Mouse (Mus musculus): ENCODE results near the gene Dusp13. TPM values are rescaled to one million over a fixed set of nuclear protein-coding genes. Genes with fewer than 3 reads are reported as not detected.
A peak's percentile ranks its signal among the peaks of the same experiment; 100 is the strongest.

Gene Dusp13
- polyA plus RNA-seq, 1 experiment from 2014 or later = not detected

GRCm38 (mm10) chr14:21745149-21745548 is 5.8 kb downstream of the Dusp13 start:
- Histone ChIP-seq H3K9ac (replicated peaks) (no peak overlapping the region), H3K27me3 (peaks cover 9% of the 10 kb centered on the region; the same call in 1 of the 2 replicates), H3K36me3 (no peaks in the 10 kb centered on the region), H3K4me2 (replicated peaks) (no peak overlapping the region), H3K9me3 (no peaks in the 10 kb centered on the region), H3K4me1 (replicated peaks) (0 out of 2 replicates have a peak, but pooled peaks cover 2% of the 10 kb centered on the region), H3K4me3 (replicated peaks) (no peak overlapping the region), H3K27ac (no peak overlapping the region)
- 89% methylated on average over 5 of the region's 5 CpGs for WGBS
- no peak for ATAC-seq

DNA sequence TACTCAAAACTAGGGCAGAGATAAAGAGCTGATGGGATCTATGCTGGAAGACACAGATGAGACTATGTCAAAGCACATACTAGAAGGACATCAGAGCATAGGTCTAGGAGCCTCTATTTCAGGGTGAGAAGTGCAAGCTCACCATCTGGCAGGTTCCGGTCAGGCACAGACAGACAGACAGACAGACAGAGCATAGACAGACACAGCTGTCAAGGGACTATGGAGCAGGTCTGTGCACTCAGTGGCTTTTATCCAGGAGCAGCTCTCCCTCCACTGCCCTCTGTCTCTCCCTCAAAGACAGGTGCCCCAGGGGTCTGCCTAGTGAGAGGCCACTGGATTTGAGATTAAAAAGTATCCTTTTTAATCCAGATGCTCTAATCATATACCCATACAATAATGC is 6.8 kb downstream of the Dusp13 start:
- H3K9me3 ChIP-seq = no peaks in the 10 kb centered on the region
- no peaks in the 10 kb centered on the region for H3K36me3 ChIP-seq
- H3K4me1 ChIP-seq (replicated peaks) = no peaks in the 10 kb centered on the region
- no peak overlapping the region for H3K4me3 ChIP-seq (replicated peaks)
- H3K9ac ChIP-seq (replicated peaks) = no peak overlapping the region
- no peak for ATAC-seq
- H3K27me3 ChIP-seq = peaks cover 9% of the 10 kb centered on the region; the same call in 1 of the 2 replicates
- WGBS = 86% methylated on average over 1 of the region's 1 CpGs
- no peak overlapping the region for H3K27ac ChIP-seq
- H3K4me2 ChIP-seq (replicated peaks) = no peak overlapping the region

DNA sequence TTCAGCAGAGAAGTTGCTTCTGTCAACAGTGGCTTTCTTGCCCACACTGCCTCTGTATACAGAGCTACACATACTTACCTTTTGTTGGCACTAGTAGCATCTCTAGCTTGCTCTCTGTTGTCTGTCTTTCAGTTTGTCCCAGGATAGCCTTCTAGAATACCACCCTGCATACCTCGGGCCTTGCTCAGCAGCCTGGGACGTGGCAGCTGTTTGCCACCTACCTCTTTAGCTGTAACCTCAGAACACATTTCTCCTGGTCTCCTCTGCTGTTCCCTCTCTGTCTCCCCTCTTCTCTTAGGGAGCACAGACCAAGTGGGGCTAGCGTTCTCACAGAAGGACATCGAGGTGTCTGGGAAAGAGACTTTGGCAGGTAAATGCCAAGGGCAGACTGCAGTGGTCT is 8.5 kb downstream of the Dusp13 start:
- 90% methylated on average over 4 of the region's 4 CpGs for WGBS
- Histone ChIP-seq H3K9me3 (no peaks in the 10 kb centered on the region), H3K36me3 (no peaks in the 10 kb centered on the region), H3K4me2 (replicated peaks) (no peak overlapping the region), H3K27ac (no peak overlapping the region), H3K4me3 (replicated peaks) (no peak overlapping the region), H3K4me1 (replicated peaks) (no peaks in the 10 kb centered on the region), H3K9ac (replicated peaks) (no peak overlapping the region), H3K27me3 (peaks cover 9% of the 10 kb centered on the region; the same call in 1 of the 2 replicates)
- ATAC-seq = no peak

GRCm38 (mm10) chr14:21741786-21742185 is 9.2 kb downstream of the Dusp13 start:
- H3K4me1 ChIP-seq (replicated peaks) = no peaks in the 10 kb centered on the region
- H3K9ac ChIP-seq (replicated peaks) = no peak overlapping the region
- no peak overlapping the region for H3K4me3 ChIP-seq (replicated peaks)
- peaks cover 9% of the 10 kb centered on the region; the same call in 1 of the 2 replicates for H3K27me3 ChIP-seq
- peak; percentile 88 for ATAC-seq
- H3K9me3 ChIP-seq = no peaks in the 10 kb centered on the region
- no peaks in the 10 kb centered on the region for H3K36me3 ChIP-seq
- H3K27ac ChIP-seq = no peak overlapping the region
- H3K4me2 ChIP-seq (replicated peaks) = no peak overlapping the region
- 12% methylated on average over 4 of the region's 4 CpGs for WGBS

- H3K9me3 ChIP-seq = no peaks in the 10 kb centered on the region
- H3K27ac ChIP-seq = no peak overlapping the region
- 0 out of 2 replicates have a peak overlapping the region, but pooled peaks have one; percentile 10 for H3K9ac ChIP-seq (replicated peaks)
- H3K4me1 ChIP-seq (replicated peaks) = no peaks in the 10 kb centered on the region
- 92% methylated on average over 3 of the region's 3 CpGs for WGBS
- no peak overlapping the region for H3K4me3 ChIP-seq (replicated peaks)
- no peaks in the 10 kb centered on the region for H3K36me3 ChIP-seq
- H3K4me2 ChIP-seq (replicated peaks) = no peak overlapping the region
- peak; percentile 53 for ATAC-seq
- peaks cover 9% of the 10 kb centered on the region; the same call in 1 of the 2 replicates for H3K27me3 ChIP-seq
Measured at GRCm38 (mm10) chr14:21741314-21741713, 9.7 kb downstream of the Dusp13 start.

GRCm38 (mm10) chr14:21740345-21740744 is 10.6 kb downstream of the Dusp13 start:
- H3K9me3 ChIP-seq = no peaks in the 10 kb centered on the region
- H3K4me2 ChIP-seq (replicated peaks) = no peak overlapping the region
- H3K36me3 ChIP-seq = no peaks in the 10 kb centered on the region
- WGBS = 94% methylated on average over 7 of the region's 7 CpGs
- no peaks in the 10 kb centered on the region for H3K4me1 ChIP-seq (replicated peaks)
- H3K9ac ChIP-seq (replicated peaks) = no peak overlapping the region
- H3K27me3 ChIP-seq = peaks cover 9% of the 10 kb centered on the region; the same call in 1 of the 2 replicates
- no peak overlapping the region for H3K4me3 ChIP-seq (replicated peaks)
- no peak overlapping the region for H3K27ac ChIP-seq
- no peak for ATAC-seq

DNA sequence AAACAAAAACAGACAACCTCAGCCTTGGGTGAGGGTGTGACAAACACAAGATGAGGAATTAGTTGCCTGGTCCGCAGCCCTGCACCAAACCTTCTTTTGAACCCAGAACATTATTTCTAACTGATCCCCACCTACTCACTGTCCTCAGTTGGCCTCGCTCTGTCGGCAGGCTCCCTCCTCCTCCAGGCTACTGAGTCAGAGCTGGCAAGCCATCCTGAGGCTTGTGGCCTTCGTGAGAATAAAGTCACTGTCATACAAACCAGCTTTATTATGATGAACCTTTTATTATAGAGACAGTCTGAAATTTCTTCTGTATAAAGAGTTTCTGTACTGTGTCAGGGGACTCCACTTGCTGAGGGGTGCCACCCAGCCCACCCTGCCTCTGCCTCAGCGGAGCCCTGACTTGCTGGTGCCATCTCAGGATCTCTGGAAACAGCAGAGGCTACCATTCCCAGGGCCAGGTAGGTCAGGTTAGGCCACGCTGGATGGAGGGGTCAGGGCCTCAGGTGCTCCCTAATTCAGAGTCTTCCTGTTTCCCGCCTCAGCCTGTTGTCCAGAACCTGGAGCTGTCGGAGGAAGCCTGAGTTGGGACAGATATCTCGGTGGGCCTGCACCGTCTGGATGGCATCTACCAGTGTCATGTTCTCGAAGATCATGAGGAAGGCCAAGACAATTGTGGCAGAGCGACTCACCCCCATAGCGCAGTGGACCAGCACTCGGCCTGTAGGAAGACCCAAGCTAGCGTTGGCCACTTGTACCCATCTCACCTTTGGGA is 17.7 kb downstream of the Dusp13 start:
- Histone ChIP-seq H3K4me1 (replicated peaks) (no peaks in the 10 kb centered on the region), H3K27me3 (no peaks in the 10 kb centered on the region), H3K27ac (no peak overlapping the region), H3K9me3 (no peaks in the 10 kb centered on the region), H3K4me3 (replicated peaks) (no peak overlapping the region), H3K36me3 (no peaks in the 10 kb centered on the region), H3K9ac (replicated peaks) (no peak overlapping the region), H3K4me2 (replicated peaks) (no peak overlapping the region)
- ATAC-seq = no peak
- WGBS = 94% methylated on average over 15 of the region's 15 CpGs

GRCm38 (mm10) chr14:21729936-21730335 is 21.0 kb downstream of the Dusp13 start:
- H3K36me3 ChIP-seq = no peaks in the 10 kb centered on the region
- H3K27ac ChIP-seq = no peak overlapping the region
- H3K4me2 ChIP-seq (replicated peaks) = no peak overlapping the region
- H3K27me3 ChIP-seq = peaks cover 9% of the 10 kb centered on the region
- ATAC-seq = no peak
- H3K9me3 ChIP-seq = no peaks in the 10 kb centered on the region
- no peaks in the 10 kb centered on the region for H3K4me1 ChIP-seq (replicated peaks)
- WGBS = 91% methylated on average over 4 of the region's 4 CpGs
- no peak overlapping the region for H3K4me3 ChIP-seq (replicated peaks)
- H3K9ac ChIP-seq (replicated peaks) = no peak overlapping the region

DNA sequence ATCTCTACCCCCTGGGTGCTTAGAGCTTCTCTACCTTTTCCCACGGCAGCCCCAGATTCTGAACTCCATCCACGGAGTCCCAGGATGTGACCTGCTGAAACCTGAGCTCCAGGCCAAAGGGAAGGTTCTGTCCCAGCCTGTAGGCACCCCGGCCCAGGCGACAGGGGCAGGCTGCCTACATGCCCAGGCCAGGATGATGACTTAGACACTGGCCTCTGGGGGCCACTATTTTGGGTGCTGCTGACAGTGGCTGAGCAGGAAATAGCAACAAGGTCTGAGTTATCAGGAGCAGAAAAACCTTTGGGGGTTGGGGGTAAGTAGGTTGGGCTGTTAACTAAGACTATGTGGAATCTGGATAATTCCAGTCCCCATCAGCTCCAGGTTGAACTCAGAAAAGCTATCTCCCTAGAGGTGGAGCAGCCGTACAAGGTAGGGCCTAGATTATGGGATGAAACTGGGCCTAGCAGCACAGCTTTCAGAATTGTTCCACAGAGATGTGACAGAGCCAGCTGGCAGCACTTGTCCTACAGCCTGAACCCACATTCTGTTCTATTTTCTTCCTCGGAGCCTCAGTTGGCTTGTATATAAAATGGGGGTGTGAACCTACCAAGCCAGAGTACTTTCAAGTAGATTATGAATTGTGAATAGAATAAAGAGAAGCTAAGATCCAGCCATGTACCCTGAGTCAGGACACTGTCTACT is 21.8 kb downstream of the Dusp13 start:
- 86% methylated on average over 6 of the region's 6 CpGs for WGBS
- Histone ChIP-seq H3K36me3 (no peaks in the 10 kb centered on the region), H3K4me2 (replicated peaks) (no peak overlapping the region), H3K4me1 (replicated peaks) (no peaks in the 10 kb centered on the region; the same call in 1 of the 2 replicates), H3K27ac (no peak overlapping the region), H3K27me3 (peaks cover 15% of the 10 kb centered on the region), H3K4me3 (replicated peaks) (no peak overlapping the region), H3K9ac (replicated peaks) (no peak overlapping the region), H3K9me3 (no peaks in the 10 kb centered on the region)
- ATAC-seq = no peak

DNA sequence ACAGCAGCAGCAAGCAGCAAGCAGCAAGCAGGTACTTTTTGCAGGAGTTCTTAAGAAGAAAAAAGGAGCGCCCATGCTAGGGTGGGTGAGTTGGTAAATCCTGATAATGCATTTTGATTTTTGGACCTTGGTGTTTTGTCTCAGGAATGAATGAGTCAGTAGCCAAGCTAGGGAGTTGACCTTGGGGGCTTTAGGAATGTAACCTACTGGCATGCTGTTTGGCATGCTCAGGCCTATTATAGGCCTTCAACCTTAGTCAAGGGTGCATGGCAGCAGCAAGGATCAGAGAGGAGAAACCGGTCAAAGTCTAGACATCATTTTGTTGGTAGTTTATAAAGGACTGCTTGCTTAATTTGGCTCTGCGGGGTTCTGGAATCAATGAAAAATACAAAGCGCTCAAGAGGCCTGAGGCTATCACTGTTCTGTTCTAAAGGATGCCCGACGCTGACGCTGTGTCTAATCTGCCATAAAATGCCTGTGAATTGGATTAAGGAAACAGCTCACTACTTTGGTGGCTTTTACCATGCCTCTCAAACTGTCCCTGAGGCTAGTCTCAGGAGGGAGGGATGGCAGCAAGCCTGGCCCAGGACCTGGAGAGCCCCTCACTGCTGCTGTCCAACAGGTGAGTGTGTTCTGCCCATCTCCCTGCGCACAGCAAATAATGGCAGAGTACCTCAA is 28.8 kb downstream of the Dusp13 start:
- no peak overlapping the region for H3K4me2 ChIP-seq (replicated peaks)
- H3K27ac ChIP-seq = no peak overlapping the region; the same call in 1 of the 2 replicates
- H3K9me3 ChIP-seq = peaks cover 8% of the 10 kb centered on the region; the same call in 1 of the 2 replicates
- no peak overlapping the region for H3K4me3 ChIP-seq (replicated peaks)
- no peak overlapping the region for H3K9ac ChIP-seq (replicated peaks)
- H3K27me3 ChIP-seq = peaks cover 24% of the 10 kb centered on the region
- H3K4me1 ChIP-seq (replicated peaks) = peaks cover 14% of the 10 kb centered on the region
- no peaks in the 10 kb centered on the region for H3K36me3 ChIP-seq
- WGBS = 40% methylated on average over 8 of the region's 8 CpGs
- peak; percentile 73 for ATAC-seq

DNA sequence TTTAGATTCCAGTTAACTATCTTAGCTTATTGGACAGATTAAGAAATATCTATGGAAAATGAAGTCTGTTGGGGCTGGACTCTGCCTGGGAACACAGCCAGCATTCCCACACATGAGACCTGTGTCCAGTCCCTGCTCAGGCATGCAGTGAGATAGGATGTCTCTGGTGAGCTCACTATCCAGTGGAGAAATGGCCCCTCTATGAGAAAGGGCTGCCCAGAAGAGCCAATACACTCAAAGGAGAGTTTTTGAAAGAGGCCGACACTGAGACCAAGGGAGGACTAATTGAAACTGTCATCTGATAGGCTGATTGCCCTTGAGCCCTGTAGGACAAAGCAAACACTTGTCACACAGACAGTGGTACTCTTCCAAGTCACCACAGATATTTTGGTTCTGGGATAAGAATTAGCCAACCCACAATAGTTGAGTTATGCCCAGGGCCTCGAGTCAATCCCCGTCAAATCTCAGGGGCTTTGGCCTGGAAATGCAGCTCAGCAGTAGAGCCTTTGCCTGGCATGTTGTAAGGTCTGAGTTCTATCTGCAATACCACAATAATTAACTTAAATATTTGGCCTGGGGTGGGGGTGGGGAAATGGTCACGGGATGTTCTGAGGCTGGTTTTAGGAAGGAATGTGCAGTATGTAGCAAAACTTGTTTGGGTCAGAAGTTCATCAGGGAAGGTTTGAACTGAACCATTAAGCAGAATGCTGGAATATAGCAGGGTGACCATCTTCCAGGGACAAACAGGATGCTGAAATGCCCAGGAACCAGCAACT is 30.4 kb downstream of the Dusp13 start:
- no peaks in the 10 kb centered on the region for H3K36me3 ChIP-seq
- H3K27me3 ChIP-seq = peaks cover 22% of the 10 kb centered on the region
- no peak for ATAC-seq
- WGBS = 83% methylated on average over 4 of the region's 4 CpGs
- peaks cover 14% of the 10 kb centered on the region for H3K4me1 ChIP-seq (replicated peaks)
- H3K4me3 ChIP-seq (replicated peaks) = no peak overlapping the region
- H3K9ac ChIP-seq (replicated peaks) = no peak overlapping the region
- H3K27ac ChIP-seq = no peak overlapping the region
- no peak overlapping the region for H3K4me2 ChIP-seq (replicated peaks)
- peaks cover 8% of the 10 kb centered on the region; the same call in 1 of the 2 replicates for H3K9me3 ChIP-seq
